Mouse (Mus musculus) ES-CJ7 (cell line): ENCODE measurements around the gene Kcnk1.

Experiments used
- DNase-seq: peaks from one replicate; pipeline ENCODE4 v3.0.0; 2011; ENCODE audit warnings: low read depth, low spot score

The Kcnk1 gene

GRCm38 (mm10) chr8:125996031-125996839 is 1.3 kb downstream of the Kcnk1 start:
- no peak for DNase-seq

GRCm38 (mm10) chr8:125996980-125997379 is 2.0 kb downstream of the Kcnk1 start:
- no peak for DNase-seq

GRCm38 (mm10) chr8:125997550-125997949 is 2.6 kb downstream of the Kcnk1 start:
- DNase-seq, result no peak

GRCm38 (mm10) chr8:125999842-126000395 is 4.9 kb downstream of the Kcnk1 start:
- DNase-seq, result peak; percentile 48

- DNase-seq, result no peak
Measured at GRCm38 (mm10) chr8:126003546-126003945, 8.6 kb downstream of the Kcnk1 start.

- no peak for DNase-seq
Measured at GRCm38 (mm10) chr8:126004953-126005352, 10.0 kb downstream of the Kcnk1 start.

GRCm38 (mm10) chr8:126006310-126006990 is 11.5 kb downstream of the Kcnk1 start:
- DNase-seq, result no peak

- no peak for DNase-seq
Measured at GRCm38 (mm10) chr8:126007538-126008330, 12.8 kb downstream of the Kcnk1 start.

- no peak for DNase-seq
Measured at GRCm38 (mm10) chr8:126008945-126009344, 14.0 kb downstream of the Kcnk1 start.

- DNase-seq, result no peak
Measured at GRCm38 (mm10) chr8:126010900-126011299, 15.9 kb downstream of the Kcnk1 start.

- no peak for DNase-seq
Measured at GRCm38 (mm10) chr8:126012334-126012733, 17.4 kb downstream of the Kcnk1 start.

- no peak for DNase-seq
Measured at GRCm38 (mm10) chr8:126013646-126014045, 18.7 kb downstream of the Kcnk1 start.

GRCm38 (mm10) chr8:126021932-126022331 is 27.0 kb downstream of the Kcnk1 start:
- DNase-seq, result no peak

GRCm38 (mm10) chr8:126023706-126024305 is 28.8 kb downstream of the Kcnk1 start:
- DNase-seq, result no peak

GRCm38 (mm10) chr8:126024891-126025290 is 29.9 kb downstream of the Kcnk1 start:
- no peak for DNase-seq

- no peak for DNase-seq
Measured at GRCm38 (mm10) chr8:126026121-126026520, 31.2 kb downstream of the Kcnk1 start.

- no peak for DNase-seq
Measured at GRCm38 (mm10) chr8:126026584-126026983, 31.6 kb downstream of the Kcnk1 start.

GRCm38 (mm10) chr8:126027486-126027885 is 32.5 kb downstream of the Kcnk1 start:
- DNase-seq, result no peak

- no peak for DNase-seq
Measured at GRCm38 (mm10) chr8:126028941-126029340, 34.0 kb downstream of the Kcnk1 start.

- DNase-seq, result no peak
Measured at GRCm38 (mm10) chr8:126032776-126033175, 37.8 kb downstream of the Kcnk1 start.

GRCm38 (mm10) chr8:126035046-126035445 is 40.1 kb downstream of the Kcnk1 start:
- DNase-seq, result no peak
